Mouse (Mus musculus) ovary, adult 18-20 months (tissue): ENCODE data around the gene Lat.
"Not testable (repeated sequence)": the region's sequence is repeated elsewhere in the genome, so short reads cannot be mapped to it uniquely, and the experiment has no call there.

Experiments
- DNase-seq: peaks from one replicate; pipeline ENCODE4 v3.0.0; 2022; ENCODE audit warnings: low spot score, mixed read lengths

The Lat gene

GRCm38 (mm10) chr7:126369393-126369792 lies at the start of gene Lat:
Lat (minus strand) TSS chr7:126369570.
- DNase-seq = no peak

GRCm38 (mm10) chr7:126418496-126418895 lies 49.1 kb upstream of the Lat start:
- DNase-seq = no peak

- DNase-seq = no peak
Observed at GRCm38 (mm10) chr7:126417606-126418005, 48.2 kb upstream of the Lat start.

GRCm38 (mm10) chr7:126417045-126417444 lies 47.7 kb upstream of the Lat start:
- DNase-seq = no peak

- DNase-seq = no peak
Observed at GRCm38 (mm10) chr7:126416615-126417014, 47.2 kb upstream of the Lat start.

GRCm38 (mm10) chr7:126414725-126415124 lies 45.4 kb upstream of the Lat start, which contains the start of gene Cd19:
Cd19 (minus strand) TSS chr7:126414889.
- DNase-seq = no peak

GRCm38 (mm10) chr7:126411061-126411460 lies 41.7 kb upstream of the Lat start:
- peak; percentile 59 for DNase-seq

- DNase-seq = no peak
Observed at GRCm38 (mm10) chr7:126408686-126409085, 39.3 kb upstream of the Lat start.

GRCm38 (mm10) chr7:126402518-126402917 lies 33.1 kb upstream of the Lat start:
- DNase-seq = not testable (repeated sequence)

GRCm38 (mm10) chr7:126399548-126399947 lies 30.2 kb upstream of the Lat start:
- DNase-seq = peak; percentile 50

- no peak for DNase-seq
Observed at GRCm38 (mm10) chr7:126397822-126398221, 28.5 kb upstream of the Lat start.

- no peak for DNase-seq
Observed at GRCm38 (mm10) chr7:126397221-126397620, 27.9 kb upstream of the Lat start.

GRCm38 (mm10) chr7:126396298-126397119 lies 27.1 kb upstream of the Lat start, which contains the start of gene Nfatc2ip:
Nfatc2ip (minus strand) TSS chr7:126396737.
- DNase-seq = peak; percentile 89

- not testable (repeated sequence) for DNase-seq
Observed at GRCm38 (mm10) chr7:126392086-126392884, 22.9 kb upstream of the Lat start.

- no peak for DNase-seq
Observed at GRCm38 (mm10) chr7:126388185-126388584, 18.8 kb upstream of the Lat start.

GRCm38 (mm10) chr7:126383565-126383964 lies 14.2 kb upstream of the Lat start:
- no peak for DNase-seq

GRCm38 (mm10) chr7:126377278-126378158 lies 8.1 kb upstream of the Lat start, which contains the start of gene Spns1:
Spns1 (minus strand) TSS chr7:126377450.
- peak; percentile 93 for DNase-seq

GRCm38 (mm10) chr7:126376903-126377277 lies 7.5 kb upstream of the Lat start:
- no peak for DNase-seq

- no peak for DNase-seq
Observed at GRCm38 (mm10) chr7:126375012-126375411, 5.6 kb upstream of the Lat start.

- no peak for DNase-seq
Observed at GRCm38 (mm10) chr7:126374526-126374925, 5.2 kb upstream of the Lat start.

- DNase-seq = no peak
Observed at GRCm38 (mm10) chr7:126373007-126373406, 3.6 kb upstream of the Lat start.

- DNase-seq = no peak
Observed at GRCm38 (mm10) chr7:126368367-126368766, 1.0 kb downstream of the Lat start.
